8 mouse cellular contexts compared by ENCODE assay signal in the genomic region with DNA sequence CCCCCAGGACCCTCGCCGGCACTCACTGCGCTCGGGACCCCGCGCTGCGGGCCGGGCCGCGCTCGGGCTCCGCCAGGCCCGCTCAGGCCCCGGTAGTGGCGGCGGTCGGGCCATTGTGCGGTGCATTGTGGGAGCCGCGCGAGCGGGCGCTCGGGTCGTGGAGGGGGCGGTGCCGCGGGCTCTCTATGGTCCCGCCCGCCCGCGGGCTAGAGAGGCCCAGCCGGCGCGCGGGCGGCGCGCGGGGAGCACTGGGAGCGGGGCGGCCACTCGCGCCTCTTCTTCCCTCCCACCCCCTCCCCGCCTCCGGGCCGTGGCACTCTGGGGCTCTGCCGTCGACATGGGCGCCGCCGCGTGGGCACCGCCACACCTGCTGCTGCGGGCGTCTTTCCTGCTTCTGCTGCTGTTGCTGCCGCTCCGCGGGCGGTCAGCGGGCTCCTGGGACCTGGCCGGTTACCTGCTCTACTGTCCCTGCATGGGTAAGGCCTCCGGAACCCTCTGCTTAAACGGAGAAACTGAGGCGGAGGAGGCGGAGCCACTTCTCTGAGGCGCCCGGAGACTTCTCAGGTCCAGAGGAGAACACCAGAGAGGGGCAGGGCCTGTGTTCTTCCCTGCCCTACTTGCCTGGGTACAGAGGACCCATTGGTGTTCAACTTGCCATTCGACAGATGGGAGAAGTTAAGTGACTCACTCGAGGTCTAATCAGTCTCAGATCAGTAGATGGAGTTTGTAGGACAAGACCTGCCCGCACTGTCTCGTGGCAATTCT. TPM values are rescaled to one million over a fixed set of nuclear protein-coding genes. Genes with fewer than 3 reads are reported as not detected.
DNase-seq lines count a peak whose midpoint lies in the region; ATAC-seq and TF ChIP-seq lines count a peak whose summit lies in the region.

TSS of gene Plagl2 (minus strand) at position 177 of the 765 bp plus-strand sequence.
TSS of gene Pofut1 (plus strand) at position 284 of the 765 bp plus-strand sequence.

- peaks cover 26% of the 10 kb centered on the region for H3K4me1 ChIP-seq in E14TG2a.4 (replicated peaks; ENCODE audit: low read depth, low read length)
- peaks cover 51% of the 10 kb centered on the region for H3K4me1 ChIP-seq in forebrain, embryonic 13.5 days
- peaks cover 46% of the 10 kb centered on the region for H3K4me1 ChIP-seq in neural tube, embryonic 15.5 days

- H3K9ac ChIP-seq in forebrain, embryonic 13.5 days, result peak within 1 kb of the TSS; percentile 99
- H3K9ac ChIP-seq in neural tube, embryonic 15.5 days (replicated peaks), result peak within 1 kb of the TSS; percentile 96

- H3K4me2 ChIP-seq in forebrain, embryonic 13.5 days, result peak within 1 kb of the TSS; percentile 91
- H3K4me2 ChIP-seq in neural tube, embryonic 15.5 days, result peak within 1 kb of the TSS; percentile 78

- intact Hi-C loops in heart, postnatal 14 days (cut with DNase I), result loop anchor here (5.0 kb wide), 2 partner anchors 79 to 106 kb away; partner anchors contain the start of genes Asxl1 and Tm9sf4

- peaks cover 48% of the 10 kb centered on the region for H3K36me3 ChIP-seq in E14TG2a.4 (ENCODE audit: insufficient read depth, low read length)
- H3K36me3 ChIP-seq in forebrain, embryonic 13.5 days (ENCODE audit: poor library complexity, severe bottlenecking), result peaks cover 33% of the 10 kb centered on the region
- no peaks in the 10 kb centered on the region for H3K36me3 ChIP-seq in neural tube, embryonic 15.5 days

- H3K27ac ChIP-seq in forebrain, embryonic 13.5 days, result peak within 1 kb of the TSS; percentile 82
- H3K27ac ChIP-seq in neural tube, embryonic 15.5 days (replicated peaks), result peak within 1 kb of the TSS; percentile 91

- no peak for TF ChIP-seq CTCF in E14TG2a.4 (conservative IDR thresholded peaks at IDR 0.05; ENCODE audit: low read length)

- H3K4me3 ChIP-seq in E14TG2a.4 (replicated peaks; ENCODE audit: low read length), result peak within 1 kb of the TSS; percentile 93
- H3K4me3 ChIP-seq in forebrain, embryonic 13.5 days, result peak within 1 kb of the TSS; percentile 97
- peak within 1 kb of the TSS; percentile 91 for H3K4me3 ChIP-seq in neural tube, embryonic 15.5 days (replicated peaks)

- ATAC-seq in forebrain, embryonic 13.5 days, result peak; percentile 99
- peak; percentile 97 for ATAC-seq in neural tube, embryonic 15.5 days (ENCODE audit: low FRiP score)

- H3K27me3 ChIP-seq in E14TG2a.4 (ENCODE audit: insufficient read depth, low read length), result no peaks in the 10 kb centered on the region
- no peaks in the 10 kb centered on the region for H3K27me3 ChIP-seq in forebrain, embryonic 13.5 days
- no peaks in the 10 kb centered on the region for H3K27me3 ChIP-seq in neural tube, embryonic 15.5 days (replicated peaks)

- H3K9me3 ChIP-seq in E14TG2a.4 (ENCODE audit: low read length), result no peaks in the 10 kb centered on the region
- H3K9me3 ChIP-seq in forebrain, embryonic 13.5 days (replicated peaks), result no peaks in the 10 kb centered on the region
- no peaks in the 10 kb centered on the region for H3K9me3 ChIP-seq in neural tube, embryonic 15.5 days (replicated peaks)

- peak; percentile 89 for DNase-seq in c-Kit-positive CD71-positive TER-119-positive erythroid progenitor cells, embryonic 14.5 days (ENCODE audit: low spot score)
- peak; percentile 92 to 95 for DNase-seq in heart, postnatal 14 days
- peak; percentile 90 for DNase-seq in layer of hippocampus, adult 11-12 months (ENCODE audit: low spot score)
- peak; percentile 91 to 92 for DNase-seq in lung, adult 18-20 months
- DNase-seq in testis, postnatal 14 days (ENCODE audit: low spot score), result peak; percentile 92

- WGBS in forebrain, embryonic 13.5 days, result under 1% methylated on average over 42 of the region's 72 CpGs
- 0% methylated on average over 54 of the region's 72 CpGs for WGBS in neural tube, embryonic 15.5 days

RNA-seq across cellular contexts. Expression of gene Plagl2, which starts in this region (rescaled TPM):
- polyA plus RNA-seq in forebrain, embryonic 13.5 days (2015; fragmentation: Nextera tagmentation; extraction: Ambion mirVana), result 12.0 and 13.6 TPM in 2 replicates
- total RNA-seq in heart, postnatal 14 days (2021), result 1 to 10 TPM; 5.4 to 6.0 TPM
- polyA plus RNA-seq in neural tube, embryonic 15.5 days (2015; fragmentation: Nextera tagmentation; extraction: Ambion mirVana), result 4.4 and 8.9 TPM in 2 replicates

RNA-seq across cellular contexts. Expression of gene Pofut1, which starts in this region (rescaled TPM):
- 6.8 and 7.3 TPM in 2 replicates for polyA plus RNA-seq in forebrain, embryonic 13.5 days (2015; fragmentation: Nextera tagmentation; extraction: Ambion mirVana)
- total RNA-seq in heart, postnatal 14 days (2021), result 10 to 100 TPM; 15.8 to 16.7 TPM
- 5.3 and 5.5 TPM in 2 replicates for polyA plus RNA-seq in neural tube, embryonic 15.5 days (2015; fragmentation: Nextera tagmentation; extraction: Ambion mirVana)

Comparison
In these comparisons a context has a peak if more than half of its experiments do, and no peak if none do; other contexts are left out.
1. Peak in every context shown above with its lines: DNase-seq, ATAC-seq, H3K4me3 ChIP-seq and H3K27ac ChIP-seq.